Mouse (Mus musculus) hindbrain, embryonic 10.5 days (tissue): ENCODE results near the gene Ranbp3l. TPM values are rescaled to one million over a fixed set of nuclear protein-coding genes. Genes with fewer than 3 reads are reported as not detected.

Experiments used
- DNase-seq: peaks from one replicate; pipeline ENCODE4 v3.0.0-alpha.2; 2017; ENCODE audit warnings: low spot score
- H3K27ac ChIP-seq: fragments of 300-500 bp; sonication (generic); 2 replicates; pipeline ENCODE4 v1.5.1; 2016; ENCODE audit warnings: mild to moderate bottlenecking, moderate library complexity
- H3K27me3 ChIP-seq: fragments of 300-500 bp; sonication (generic); 2 replicates; pipeline ENCODE4 v1.6.1; 2016; ENCODE audit warnings: mild to moderate bottlenecking; ENCODE audit not compliant: poor library complexity, insufficient read depth, severe bottlenecking
- H3K36me3 ChIP-seq: fragments of 300-500 bp; sonication (generic); 2 replicates; pipeline ENCODE4 v1.6.1; 2016; ENCODE audit warnings: mild to moderate bottlenecking, moderate library complexity
- H3K4me1 ChIP-seq: fragments of 300-500 bp; sonication (generic); replicated peaks from 2 replicates; pipeline ENCODE4 v1.6.1; 2016; ENCODE audit warnings: mild to moderate bottlenecking
- H3K4me3 ChIP-seq: fragments of 300-500 bp; sonication (generic); 2 replicates; pipeline ENCODE4 v1.5.1; 2016; ENCODE audit warnings: mild to moderate bottlenecking, moderate library complexity
- H3K9me3 ChIP-seq: fragments of 300-500 bp; sonication (generic); 2 replicates; pipeline ENCODE4 v1.6.1; 2016; ENCODE audit warnings: mild to moderate bottlenecking, moderate library complexity
- WGBS: fragments of 180-500 bp; shearing (Covaris S2); methylation state at CpG from one replicate; pipeline ENCODE4 v1.1.7; 2016; 5-methylcytosine and 5-hydroxymethylcytosine counted together
- polyA plus RNA-seq: library from polyadenylated mRNA; unstranded; fragments of >200 nt; fragmentation: Nextera tagmentation; extraction: Ambion mirVana; gene quantifications from 2 replicates; pipeline ENCODE4 v1.2.1, GENCODE M21; 2016

Ranbp3l gene
- polyA plus RNA-seq, 1 experiment from 2014 or later, result 0.12 TPM

GRCm38 (mm10) chr15:9113556-9113955 is 145.8 kb downstream of the Ranbp3l start:
- H3K27me3 ChIP-seq, result no peaks in the 10 kb centered on the region
- H3K27ac ChIP-seq, result no peak overlapping the region
- H3K4me1 ChIP-seq, result no peaks in the 10 kb centered on the region
- no peak for DNase-seq
- no peak overlapping the region for H3K4me3 ChIP-seq
- no peaks in the 10 kb centered on the region for H3K9me3 ChIP-seq
- peaks cover 81% of the 10 kb centered on the region for H3K36me3 ChIP-seq
- 90% methylated on average over 9 of the region's 9 CpGs for WGBS

GRCm38 (mm10) chr15:9114131-9114530 is 146.4 kb downstream of the Ranbp3l start:
- no peaks in the 10 kb centered on the region for H3K9me3 ChIP-seq
- WGBS, result 80% methylated on average over 4 of the region's 4 CpGs
- no peak for DNase-seq
- peaks cover 87% of the 10 kb centered on the region for H3K36me3 ChIP-seq
- H3K4me3 ChIP-seq, result no peak overlapping the region
- no peaks in the 10 kb centered on the region for H3K4me1 ChIP-seq
- no peaks in the 10 kb centered on the region for H3K27me3 ChIP-seq
- no peak overlapping the region for H3K27ac ChIP-seq

- Histone ChIP-seq H3K27me3 (no peaks in the 10 kb centered on the region), H3K9me3 (no peaks in the 10 kb centered on the region), H3K27ac (no peak overlapping the region), H3K4me3 (no peak overlapping the region), H3K36me3 (peaks cover 92% of the 10 kb centered on the region), H3K4me1 (no peaks in the 10 kb centered on the region)
- 72% methylated on average over 5 of the region's 5 CpGs for WGBS
- DNase-seq, result no peak
These were observed 146.8 kb downstream of the Ranbp3l start for GRCm38 (mm10) chr15:9114599-9114998.

Other genes with a start within 250 kb of the Ranbp3l start
- gene Nadk2, start 103.3 kb downstream of the Ranbp3l start, polyA plus RNA-seq, result 26.8 and 31.0 TPM in 2 replicates
- 1.8 and 2.6 TPM in 2 replicates for gene Lmbrd2, start 172.6 kb downstream of the Ranbp3l start, polyA plus RNA-seq
- gene Skp2, start 187.5 kb downstream of the Ranbp3l start, polyA plus RNA-seq, result 85.2 and 108 TPM in 2 replicates